Mouse (Mus musculus): Measurements from ENCODE around the gene Gm13723. TPM values are rescaled to one million over a fixed set of nuclear protein-coding genes. Genes with fewer than 3 reads are reported as not detected.

Gene Gm13723
- not detected in 2 replicates for total RNA-seq (2021)
- long read RNA-seq, experiment 1 = 0 reads
- long read RNA-seq, experiment 2 = 0 reads

GRCm38 (mm10) chr2:86874702-86875101, at the start of gene Gm13723:
Gene Gm13723, minus strand, starts transcription at chr2:86874802.
- no peak for DNase-seq

GRCm38 (mm10) chr2:86905647-86906046, 31.0 kb upstream of the Gm13723 start:
- DNase-seq = no peak

GRCm38 (mm10) chr2:86892116-86892515, 17.5 kb upstream of the Gm13723 start, which contains the start of gene Olfr1097:
Gene Olfr1097, minus strand, starts transcription at chr2:86892216.
- DNase-seq = no peak

- DNase-seq = no peak
These were observed 23.0 kb downstream of the Gm13723 start, which contains the start of gene Olfr1095 for GRCm38 (mm10) chr2:86851596-86851995. Gene Olfr1095, minus strand, starts transcription at chr2:86851696.

GRCm38 (mm10) chr2:86824363-86824762, 50.2 kb downstream of the Gm13723 start, which contains the start of gene Olfr1094:
Gene Olfr1094, plus strand, starts transcription at chr2:86824663.
- no peak for DNase-seq

Other genes with a start within 250 kb of the Gm13723 start
- not detected in 2 replicates for gene Olfr1084, start 235.1 kb downstream of the Gm13723 start, total RNA-seq (2021)
- gene Olfr1085, start 212.8 kb downstream of the Gm13723 start, total RNA-seq (2021) = not detected in 2 replicates
- not detected in 2 replicates for gene Olfr1086, start 194.7 kb downstream of the Gm13723 start, total RNA-seq (2021)
- not detected in 2 replicates for gene Olfr1087, start 176.4 kb downstream of the Gm13723 start, total RNA-seq (2021)
- not detected in 2 replicates for gene Olfr1089, start 141.1 kb downstream of the Gm13723 start, total RNA-seq (2021)
- gene Olfr1090, start 115.8 kb downstream of the Gm13723 start, total RNA-seq (2021) = not detected in 2 replicates
- gene Olfr1093, start 92.3 kb downstream of the Gm13723 start, total RNA-seq (2021) = not detected in 2 replicates
- gene Olfr141, start 64.8 kb downstream of the Gm13723 start, total RNA-seq (2021) = not detected in 2 replicates
- not detected in 2 replicates for gene Olfr1094, start 50.1 kb downstream of the Gm13723 start, total RNA-seq (2021)
- not detected in 2 replicates for gene Olfr1095, start 23.1 kb downstream of the Gm13723 start, total RNA-seq (2021)
- not detected in 2 replicates for gene Olfr1097, start 17.4 kb upstream of the Gm13723 start, total RNA-seq (2021)
- not detected in 2 replicates for gene Olfr1098, start 49.7 kb upstream of the Gm13723 start, total RNA-seq (2021)
- gene Olfr1099, start 85.9 kb upstream of the Gm13723 start, total RNA-seq (2021) = not detected in 2 replicates
- not detected in 2 replicates for gene Olfr1100, start 105.2 kb upstream of the Gm13723 start, total RNA-seq (2021)
- not detected in 2 replicates for gene Olfr1101, start 116.4 kb upstream of the Gm13723 start, total RNA-seq (2021)
- not detected in 2 replicates for gene Olfr1102, start 123.6 kb upstream of the Gm13723 start, total RNA-seq (2021)
- gene Olfr1104, start 152.3 kb upstream of the Gm13723 start, total RNA-seq (2021) = not detected in 2 replicates
- gene Olfr1105, start 161.7 kb upstream of the Gm13723 start, total RNA-seq (2021) = not detected in 2 replicates
- gene Olfr1106, start 177.5 kb upstream of the Gm13723 start, total RNA-seq (2021) = not detected in 2 replicates
- not detected in 2 replicates for gene Olfr1107, start 201.0 kb upstream of the Gm13723 start, total RNA-seq (2021)
- not detected in 2 replicates for gene Olfr1109, start 221.2 kb upstream of the Gm13723 start, total RNA-seq (2021)
- gene Olfr259, start 239.8 kb upstream of the Gm13723 start, total RNA-seq (2021) = not detected in 2 replicates

All from adrenal gland, postnatal 14 days (tissue).